Mouse (Mus musculus) megakaryocyte, adult 5-6 weeks (primary cell): ENCODE data around the gene Gpr156. TPM values are rescaled to one million over a fixed set of nuclear protein-coding genes. Genes with fewer than 3 reads are reported as not detected.
"Not testable (repeated sequence)": the region's sequence is repeated elsewhere in the genome, so short reads cannot be mapped to it uniquely, and the experiment has no call there.

Experiments
- ATAC-seq: 2 replicates; pipeline ENCODE4 v1.8.0; 2016; ENCODE audit warnings: mild to moderate bottlenecking, inconsistent platforms; ENCODE audit not compliant: poor library complexity, severe bottlenecking
- total RNA-seq, 2 experiments: library from RNA; stranded (forward) in 1 of 2; stranded (reverse) in 1 of 2; fragments of 153-499, 151-499 nt in 1 of 2; fragments of 221-1000, 200-1000 nt in 1 of 2; gene quantifications; 2 replicates each; pipeline versions ENCODE4 v1.2.3 to v1.2.4; 2015 to 2017

Gpr156 gene
- total RNA-seq, 2 experiments from 2014 or later, result not detected

DNA sequence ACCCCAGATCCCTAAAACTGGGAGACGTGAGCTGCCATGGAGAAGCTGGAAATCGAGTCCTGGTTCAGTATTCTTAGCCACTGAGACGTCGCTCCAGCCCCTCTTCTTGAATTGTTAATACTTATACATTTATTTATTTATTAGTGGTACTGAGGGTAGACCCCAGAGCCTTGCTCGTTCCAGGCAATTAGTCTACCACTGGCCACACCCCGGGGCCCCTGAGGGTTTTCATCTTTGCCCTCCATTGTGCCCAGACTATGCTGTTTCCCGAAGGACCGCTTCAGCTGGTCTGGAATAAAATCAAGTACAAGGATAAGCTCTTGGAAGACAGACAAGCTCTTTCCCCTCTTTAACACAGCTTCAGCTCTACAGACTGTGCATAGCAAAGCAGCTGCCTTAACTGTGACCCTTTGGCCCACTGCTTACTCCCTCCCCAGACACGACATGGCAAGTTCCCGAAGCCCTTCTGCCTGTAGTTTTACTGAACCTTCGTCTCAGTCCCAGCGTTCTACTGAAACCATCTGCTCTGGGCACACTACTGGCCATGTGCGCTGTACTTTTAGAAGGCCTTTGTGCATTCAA is 39.1 kb downstream of the Gpr156 start:
- no peak for ATAC-seq

DNA sequence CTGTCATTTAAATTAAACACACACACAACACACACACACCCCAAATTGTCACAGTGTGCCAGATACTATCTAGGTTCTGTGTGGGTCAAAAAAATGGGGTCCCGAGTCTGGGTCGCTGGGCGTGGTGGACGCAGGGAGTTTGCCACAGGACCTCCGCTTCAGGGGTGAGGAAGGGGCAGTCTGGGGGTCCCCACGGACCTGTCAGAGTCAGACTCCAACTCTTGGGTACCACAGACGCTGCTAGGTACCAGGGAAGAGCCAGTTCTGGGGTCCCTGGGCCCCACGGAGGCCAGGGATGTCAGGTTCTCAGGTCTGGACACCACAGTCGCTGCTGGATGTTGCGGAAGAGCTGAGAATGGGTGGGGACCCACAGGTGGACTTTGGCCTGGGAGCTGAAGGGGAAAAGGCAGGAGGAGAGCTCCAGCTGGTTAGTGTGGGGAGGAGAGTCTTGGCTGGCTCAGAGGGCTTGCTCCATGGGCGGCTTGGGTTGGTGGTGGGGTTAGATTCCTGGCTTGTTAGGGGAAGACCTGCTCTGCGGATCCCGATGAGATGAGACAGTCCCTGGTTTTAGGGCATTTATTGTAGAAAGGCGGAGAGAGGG is 39.9 kb downstream of the Gpr156 start:
- no peak for ATAC-seq

DNA sequence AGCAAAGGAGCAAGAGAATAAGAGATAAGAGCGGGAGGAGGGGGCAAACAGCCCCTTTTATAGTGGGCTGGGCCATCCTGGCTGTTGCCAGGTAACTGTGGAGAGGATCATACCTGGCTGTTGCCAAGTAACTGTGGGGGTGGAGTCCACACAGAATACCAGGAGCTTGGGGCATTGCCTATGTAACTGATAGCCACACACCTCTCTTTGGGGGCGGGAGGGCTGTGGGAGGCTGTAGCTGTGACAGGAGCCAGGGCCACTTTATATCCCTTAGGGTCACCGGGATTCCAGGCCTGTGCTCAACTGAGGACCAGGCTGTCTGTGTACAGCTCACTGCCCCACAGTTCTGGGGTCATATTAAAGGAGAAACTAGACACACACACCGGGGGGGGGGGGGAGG is 40.5 kb downstream of the Gpr156 start:
- ATAC-seq, result no peak

DNA sequence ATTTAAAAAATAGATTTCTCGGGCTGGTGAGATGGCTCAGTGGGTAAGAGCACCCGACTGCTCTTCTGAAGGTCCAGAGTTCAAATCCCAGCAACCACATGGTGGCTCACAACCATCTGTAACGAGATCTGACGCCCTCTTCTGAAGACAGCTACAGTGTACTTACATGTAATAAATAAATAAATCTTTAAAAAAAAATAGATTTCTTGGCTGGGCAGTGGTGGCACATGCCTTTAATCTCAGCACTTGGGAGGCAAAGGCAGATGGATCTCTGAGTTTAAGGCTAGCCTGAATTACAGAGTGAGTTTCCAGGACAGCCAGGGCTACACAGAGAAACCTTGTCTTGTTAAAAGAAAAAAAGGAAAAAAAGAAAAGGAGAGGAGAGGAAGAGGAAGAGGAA is 46.4 kb downstream of the Gpr156 start:
- ATAC-seq, result not testable (repeated sequence)

DNA sequence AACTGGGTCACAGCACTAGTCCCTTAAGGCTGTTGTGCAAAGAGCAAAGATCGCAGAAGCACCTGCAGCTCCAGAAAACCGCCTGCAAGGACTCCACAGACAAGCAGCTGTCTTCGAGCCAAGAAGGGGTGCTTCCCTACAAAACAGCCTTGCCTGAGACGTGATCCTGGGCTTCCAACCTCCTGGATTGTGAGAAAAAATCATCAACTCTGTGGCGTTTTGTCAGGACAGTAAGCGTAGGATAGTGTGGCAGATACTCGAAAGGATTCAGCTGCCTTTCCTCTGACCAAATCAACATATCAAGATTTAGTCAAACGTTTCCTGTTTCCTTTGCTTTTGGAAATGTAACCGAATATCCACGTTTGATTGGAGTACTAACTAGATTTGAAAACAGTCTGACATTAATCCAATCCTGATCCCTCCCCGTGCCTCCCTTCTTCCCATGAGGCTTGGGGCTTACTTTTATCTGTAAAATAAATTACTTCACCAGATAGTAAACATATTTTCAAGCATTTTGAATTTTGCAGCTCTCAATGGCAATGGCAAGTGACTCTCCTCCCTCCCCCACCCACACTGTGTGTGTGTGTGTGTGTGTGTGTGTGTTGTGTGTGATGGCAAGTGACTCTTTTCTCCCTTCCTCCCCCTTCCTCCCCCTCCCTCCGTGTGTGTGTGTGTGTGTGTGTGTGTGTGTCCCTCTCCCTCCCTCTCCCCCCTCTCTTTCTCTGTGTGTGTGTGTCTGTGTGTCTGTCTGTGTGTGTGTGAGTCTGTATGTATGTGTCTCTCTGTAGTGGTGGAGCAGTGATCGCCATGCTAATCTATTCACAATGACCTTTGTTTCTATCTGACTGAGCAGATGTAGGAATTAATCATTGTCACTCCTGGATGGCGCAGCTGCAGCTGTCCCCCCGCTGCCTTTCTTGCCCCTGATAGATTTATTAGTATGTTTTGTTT is 47.3 kb downstream of the Gpr156 start:
- ATAC-seq, result no peak

DNA sequence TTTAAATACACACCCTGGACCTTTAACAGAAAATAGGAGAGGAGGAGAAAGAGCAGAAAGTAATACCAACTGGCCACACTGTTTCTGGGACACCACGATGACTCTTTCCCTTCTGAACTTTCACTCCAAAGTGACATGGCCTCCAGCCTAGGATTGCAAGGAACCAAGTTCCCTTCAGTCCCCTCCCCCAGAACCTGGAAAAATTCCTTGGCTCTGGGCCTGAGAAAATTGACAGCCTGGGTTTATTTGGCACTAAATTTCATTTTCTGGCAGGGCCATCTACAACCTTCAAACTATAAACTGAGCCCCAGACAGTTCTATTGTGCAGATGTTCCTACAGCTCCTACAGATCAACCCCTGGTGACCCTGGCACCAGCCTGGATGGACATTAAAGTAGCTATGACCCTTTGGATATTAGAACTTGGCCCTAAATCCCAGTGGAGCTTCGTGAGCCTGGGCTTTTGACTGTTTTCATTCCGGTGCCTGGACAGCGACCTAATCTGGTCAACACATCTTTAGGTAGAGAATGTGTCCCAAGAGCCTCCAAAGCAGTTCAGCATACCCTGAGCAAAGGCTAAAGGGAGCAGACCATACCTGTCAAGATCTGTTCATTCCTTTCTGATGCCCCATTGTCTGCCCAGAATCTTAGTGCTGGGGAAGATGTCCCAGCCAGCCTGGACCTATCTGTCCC is 48.2 kb downstream of the Gpr156 start:
- no peak for ATAC-seq

DNA sequence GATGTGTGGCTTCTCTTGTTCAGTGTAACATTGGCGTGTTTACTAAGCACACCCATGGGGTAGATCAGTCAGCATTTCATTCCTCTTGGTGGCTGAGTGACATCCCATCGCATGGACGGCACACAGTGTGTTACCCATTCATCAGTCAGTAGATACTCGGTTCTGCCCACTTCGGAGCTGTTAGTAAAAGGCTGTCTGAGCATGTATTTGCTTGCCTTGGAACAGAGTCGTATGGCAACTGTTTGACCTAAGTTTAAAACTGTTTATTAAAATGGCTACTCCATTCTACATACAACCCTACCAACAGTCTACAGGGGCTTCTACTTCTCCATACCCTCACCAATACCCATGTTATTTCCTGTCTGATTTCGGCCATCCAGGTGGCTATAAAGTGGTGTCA is 50.6 kb downstream of the Gpr156 start:
- no peak for ATAC-seq

DNA sequence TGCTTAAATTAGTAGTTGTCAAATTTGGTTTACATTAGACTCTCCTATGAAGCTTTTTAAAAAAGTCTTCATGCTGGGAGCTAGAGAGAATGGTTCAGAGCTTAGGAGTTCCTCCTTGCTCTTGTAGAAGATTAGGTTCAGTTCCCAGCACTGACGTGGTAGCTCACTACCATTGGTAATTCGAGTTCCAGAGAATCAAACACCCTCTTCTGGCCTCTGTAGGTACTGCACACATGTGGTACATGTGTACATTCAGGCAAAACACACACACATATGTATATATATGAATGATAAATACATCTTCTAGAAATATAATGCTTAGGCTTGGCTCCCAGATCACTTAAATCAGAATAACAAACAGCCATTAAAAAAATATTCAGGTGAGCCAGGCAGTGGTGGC is 51.1 kb downstream of the Gpr156 start:
- ATAC-seq, result no peak

DNA sequence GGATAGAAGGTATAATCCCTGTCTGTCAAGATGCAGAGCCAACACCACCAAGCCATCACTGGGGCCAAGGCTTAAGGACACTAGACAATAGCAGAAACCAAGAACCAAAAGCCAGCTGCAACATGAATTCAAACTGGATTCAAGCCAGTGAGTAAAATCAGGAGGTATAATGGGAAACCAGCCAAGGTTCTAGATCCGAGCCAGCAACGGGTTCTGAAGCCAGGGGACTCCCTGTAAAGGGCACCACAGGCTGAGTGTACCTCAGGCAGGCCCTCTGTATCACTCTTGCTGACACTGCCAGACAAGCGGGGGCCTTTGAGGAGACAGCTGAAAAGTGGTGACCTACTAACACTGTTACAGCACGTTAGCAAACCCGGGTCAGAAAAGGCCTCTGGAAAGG is 55.2 kb downstream of the Gpr156 start:
- no peak for ATAC-seq

DNA sequence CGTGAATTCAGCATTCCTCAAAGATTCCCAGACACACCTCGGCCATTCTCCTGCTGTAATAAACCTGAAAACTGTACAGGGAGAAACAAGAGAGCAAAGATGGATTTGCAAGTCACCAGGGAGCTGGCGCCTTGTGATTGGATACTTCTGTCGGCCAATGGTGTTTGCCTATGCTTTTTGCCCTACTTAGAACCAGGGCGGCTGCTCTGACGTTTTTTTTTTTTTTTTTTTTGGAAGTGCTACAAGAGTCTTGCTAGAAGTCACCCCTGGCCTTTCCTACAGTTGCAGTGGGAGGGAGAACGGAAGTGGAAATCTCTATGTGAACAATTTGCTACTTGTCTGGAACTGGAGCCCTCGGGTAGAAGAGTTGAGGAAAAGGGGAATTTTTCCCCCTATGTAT is 56.1 kb downstream of the Gpr156 start:
- no peak for ATAC-seq

DNA sequence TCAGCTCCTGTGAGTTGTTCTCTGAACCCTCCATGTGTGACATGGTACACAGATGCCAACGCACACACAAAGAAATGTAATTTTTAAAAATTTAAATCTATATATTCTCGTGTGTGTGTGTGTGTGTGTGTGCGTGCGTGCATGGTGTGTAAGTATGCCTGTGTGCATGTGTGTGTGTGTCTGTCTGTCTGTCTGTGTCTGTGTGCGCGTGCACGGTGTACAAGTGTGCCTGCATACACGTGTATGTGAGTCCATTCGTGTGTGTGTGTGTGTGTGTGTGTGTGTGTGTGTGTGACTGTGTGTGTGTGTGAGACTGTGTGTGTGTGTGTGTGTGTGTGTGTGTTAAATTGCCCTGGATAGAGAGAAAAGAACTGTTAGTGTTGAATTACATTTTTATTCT is 56.9 kb downstream of the Gpr156 start:
- ATAC-seq, result not testable (repeated sequence)

DNA sequence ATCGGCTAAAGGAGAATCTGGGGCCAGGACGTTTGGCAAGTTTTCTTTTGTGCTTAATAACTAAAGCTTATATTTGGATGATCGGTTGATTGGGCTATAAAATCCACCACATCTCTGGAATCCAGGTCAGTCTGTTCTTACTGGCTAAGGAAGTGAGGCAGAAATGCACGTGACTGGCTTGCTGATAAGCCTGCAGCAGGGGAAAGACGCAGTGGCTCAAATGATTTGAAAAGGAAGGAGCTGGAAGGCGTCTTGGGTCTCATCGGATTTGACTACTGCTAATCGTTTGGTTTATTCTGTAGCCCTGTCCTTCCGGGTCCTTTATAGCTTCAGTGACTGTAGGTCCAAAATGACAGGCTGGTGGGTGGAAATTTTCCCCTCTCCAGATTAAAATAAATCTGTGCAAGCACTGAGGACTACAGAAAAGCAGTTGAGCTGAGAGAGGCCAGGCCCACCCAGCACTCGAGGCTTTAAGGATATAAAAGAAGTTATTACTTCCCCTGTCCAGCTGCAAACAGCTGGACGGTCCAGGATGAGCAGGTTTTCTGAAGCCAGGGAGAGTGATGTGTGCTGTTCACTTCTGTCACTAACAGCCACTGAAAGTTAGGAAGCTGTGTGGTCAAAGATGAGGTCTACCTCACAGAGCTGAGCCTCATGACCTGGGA is 57.7 kb downstream of the Gpr156 start:
- no peak for ATAC-seq

DNA sequence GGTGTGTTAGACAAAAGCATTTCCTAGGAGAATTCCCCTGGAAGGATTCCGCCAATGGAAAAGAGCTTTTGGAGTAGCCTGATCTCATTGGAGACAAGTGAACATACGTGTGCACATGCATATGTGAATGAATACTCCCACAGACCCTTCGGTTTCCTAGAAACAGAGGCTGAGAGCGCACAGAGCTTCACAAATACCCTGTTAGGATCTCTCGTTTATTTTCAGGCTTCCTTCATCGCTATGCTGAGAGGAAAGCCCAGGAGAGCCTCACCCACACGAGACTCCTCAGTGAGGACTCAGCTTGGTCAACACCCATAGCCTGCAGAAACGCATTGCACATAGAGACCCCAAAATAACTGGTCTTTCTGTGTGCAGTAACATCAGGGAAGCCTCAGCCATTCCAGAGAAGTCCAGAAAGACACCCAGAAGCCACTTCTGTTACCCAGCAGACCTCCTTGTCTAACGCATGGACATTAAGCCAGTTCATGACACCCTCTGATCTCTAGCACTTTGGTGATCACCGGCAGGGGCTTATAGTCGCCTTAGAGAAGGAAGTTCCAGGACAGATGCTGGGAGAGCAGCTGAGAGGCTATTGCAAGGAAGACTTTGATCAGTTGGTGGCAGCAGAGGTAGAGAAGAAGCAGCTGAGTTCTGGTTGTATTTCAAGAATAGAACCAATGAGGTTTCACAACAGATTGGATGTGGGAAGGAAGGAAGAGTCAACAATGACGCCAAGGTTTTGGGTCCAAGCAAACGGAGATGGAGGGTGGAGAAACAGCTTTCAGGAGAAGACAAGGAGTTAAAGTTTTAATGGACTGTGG is 58.4 kb downstream of the Gpr156 start:
- no peak for ATAC-seq

DNA sequence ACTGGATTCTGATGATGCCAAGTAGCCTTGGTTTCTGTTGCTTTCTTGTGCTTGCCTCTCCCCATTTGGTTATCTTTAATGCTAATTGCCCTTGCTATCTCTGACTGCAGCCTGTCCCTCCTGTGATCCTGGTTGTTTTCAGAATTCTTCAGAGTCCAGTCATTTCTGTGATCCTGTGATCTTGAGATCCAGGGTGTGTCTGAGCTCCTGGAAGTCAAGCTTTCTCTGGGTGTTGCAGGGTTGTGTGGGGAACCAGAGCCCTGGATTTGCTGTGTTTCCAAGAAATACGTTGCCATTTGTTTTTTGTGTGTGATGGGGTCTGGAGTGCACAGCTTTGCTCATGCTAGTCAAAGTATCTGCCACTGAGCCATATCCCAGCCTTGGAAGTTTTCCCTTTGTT is 65.6 kb downstream of the Gpr156 start:
- no peak for ATAC-seq

DNA sequence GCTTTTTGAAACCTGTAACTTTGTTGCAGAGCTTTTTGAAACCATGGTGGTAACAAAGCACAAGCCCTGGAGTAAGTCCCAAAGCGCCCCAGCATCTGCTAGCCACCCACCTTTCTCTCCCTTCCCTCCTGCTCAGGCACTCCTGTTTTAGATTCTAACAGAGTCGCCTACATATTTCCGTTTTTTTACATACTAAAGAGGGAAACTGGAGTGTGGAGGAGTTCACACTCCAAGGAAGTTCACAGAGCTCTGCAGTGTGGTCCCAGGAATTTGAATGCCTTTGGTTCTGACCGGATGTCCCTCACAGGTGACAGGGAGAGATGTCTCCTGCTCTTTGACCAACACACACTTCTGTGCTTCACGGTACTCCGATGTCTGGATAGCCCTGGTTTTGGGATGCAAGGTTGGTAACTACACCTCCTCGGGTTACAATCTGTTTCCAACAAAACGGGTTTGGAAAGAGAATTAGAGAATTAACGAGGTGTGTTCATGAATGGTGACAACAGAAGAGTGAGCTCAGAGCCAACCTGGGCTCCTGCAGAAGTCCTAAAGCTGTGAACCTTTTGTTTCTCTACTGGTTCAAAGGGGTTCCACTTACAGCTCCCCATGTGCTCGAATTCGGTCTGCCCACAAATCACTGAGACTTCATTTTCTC is 72.0 kb downstream of the Gpr156 start:
- no peak for ATAC-seq

DNA sequence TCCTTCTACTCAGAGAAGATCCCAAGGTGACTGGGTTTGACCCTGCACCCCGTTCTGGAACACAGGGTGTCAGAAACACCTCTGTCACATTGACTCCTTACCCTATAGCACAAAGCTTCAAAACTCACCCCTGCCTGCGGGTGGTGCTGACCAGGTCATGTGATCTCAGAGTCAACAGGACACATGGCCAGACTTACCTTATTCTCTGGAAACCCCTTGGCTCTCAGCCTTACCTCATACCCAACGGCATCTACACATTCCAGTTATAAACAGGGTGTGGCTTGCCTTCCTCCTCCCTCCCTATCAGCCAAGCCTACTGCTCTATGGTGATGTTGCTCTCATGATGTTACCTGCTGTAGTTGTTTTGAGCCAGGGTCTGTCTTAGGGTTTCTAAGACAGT is 73.5 kb downstream of the Gpr156 start:
- ATAC-seq, result no peak

DNA sequence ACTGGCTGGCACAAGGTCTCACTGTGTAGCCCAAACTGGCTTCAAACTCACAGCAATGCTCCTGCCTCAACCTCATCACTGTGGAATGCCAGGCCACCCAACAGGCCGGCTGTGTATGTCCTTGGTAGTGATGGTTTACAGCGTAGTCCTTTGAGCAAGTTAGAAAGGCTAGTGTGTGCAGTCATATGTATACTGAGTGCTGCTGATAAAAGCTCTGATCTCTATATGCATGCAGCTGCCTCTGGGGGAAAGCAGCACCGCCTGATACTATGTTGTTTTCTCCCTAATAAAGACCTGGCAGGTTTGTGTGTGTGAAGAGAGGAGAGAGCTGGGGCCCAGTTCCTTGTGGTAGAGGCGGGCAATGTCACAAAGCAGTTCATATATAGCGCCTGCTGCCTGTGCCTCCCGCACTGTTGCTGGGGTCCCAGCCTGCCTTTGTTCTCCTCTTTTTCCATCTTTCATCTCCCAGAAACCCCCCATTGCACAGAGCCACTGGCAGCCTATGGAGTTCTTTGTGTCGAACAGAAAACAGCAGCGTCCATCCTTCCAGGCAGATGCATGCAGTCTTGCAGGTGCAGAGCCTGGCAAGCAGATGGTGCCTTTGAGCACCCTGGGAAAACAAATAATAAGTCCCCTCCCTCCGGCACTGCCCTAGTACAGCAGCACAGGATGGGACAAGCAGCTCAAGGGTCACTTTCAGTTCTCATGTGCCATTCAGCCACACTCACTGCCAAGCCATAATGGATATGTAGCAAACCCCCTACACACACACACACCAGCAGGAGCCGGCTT is 74.5 kb downstream of the Gpr156 start:
- ATAC-seq, result no peak

DNA sequence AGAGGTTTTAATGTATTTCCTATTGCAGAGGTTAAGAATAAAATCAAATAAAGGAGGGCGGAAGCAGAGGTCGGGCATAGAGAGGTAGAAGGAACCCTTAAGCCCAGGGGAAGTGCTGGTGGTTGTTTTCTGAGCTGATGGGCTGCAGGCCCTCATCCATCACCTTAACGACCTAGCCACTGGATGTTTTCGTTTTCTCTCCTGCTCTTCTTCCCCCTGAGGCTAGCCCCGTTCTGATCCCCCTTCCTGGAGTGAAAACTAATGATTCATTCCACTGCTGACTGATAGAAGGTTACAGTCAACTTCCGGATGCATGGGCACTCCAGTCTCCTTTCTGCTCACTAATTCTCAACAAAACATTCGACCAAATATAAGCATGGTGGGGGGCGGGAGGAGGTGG is 76.5 kb downstream of the Gpr156 start:
- ATAC-seq, result no peak

DNA sequence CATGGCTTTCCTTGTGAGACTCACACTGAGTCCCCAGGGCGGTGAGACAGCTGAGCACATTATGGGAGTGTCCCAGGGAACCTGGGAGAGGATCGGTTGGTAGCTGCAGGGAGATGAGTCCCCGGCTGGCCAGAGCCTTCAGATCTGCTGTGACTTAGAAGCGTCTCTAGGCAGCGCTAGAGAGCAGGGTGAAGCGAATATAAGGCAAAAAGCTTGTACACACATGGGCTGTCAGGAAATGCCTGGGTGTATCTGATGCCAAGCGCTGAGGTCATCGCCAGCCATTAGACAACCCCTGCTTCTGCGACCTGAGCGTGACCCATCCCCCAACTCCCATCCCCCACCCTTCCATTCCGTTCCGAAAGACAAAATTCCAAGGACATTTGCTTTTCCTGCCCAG is 78.4 kb downstream of the Gpr156 start:
- ATAC-seq, result peak; percentile 79
